Mouse (Mus musculus) left cerebral cortex, postnatal 14 days (tissue): ENCODE data around the gene Zfp423. TPM values are rescaled to one million over a fixed set of nuclear protein-coding genes. Genes with fewer than 3 reads are reported as not detected.
A peak's percentile ranks its signal among the peaks of the same experiment; 100 is the strongest.

Experiments used
- DNase-seq, 2 experiments: peaks; one replicate each; pipeline ENCODE4 v3.0.0; 2021 to 2022; ENCODE audit warnings: low spot score in 2 of 2, mixed read lengths in 1 of 2
- intact Hi-C: fragments of 180-260 bp; cut with DNase I; formaldehyde crosslinking; loops from one replicate; pipeline ENCODE4 v1.15.1; 2025
- total RNA-seq, 2 experiments: library from RNA; stranded (reverse); gene quantifications; 2 replicates each; pipeline ENCODE4 v1.2.3; 2021

Zfp423 gene
- total RNA-seq, 2 experiments from 2014 or later = 20.4 to 27.4 TPM

DNA sequence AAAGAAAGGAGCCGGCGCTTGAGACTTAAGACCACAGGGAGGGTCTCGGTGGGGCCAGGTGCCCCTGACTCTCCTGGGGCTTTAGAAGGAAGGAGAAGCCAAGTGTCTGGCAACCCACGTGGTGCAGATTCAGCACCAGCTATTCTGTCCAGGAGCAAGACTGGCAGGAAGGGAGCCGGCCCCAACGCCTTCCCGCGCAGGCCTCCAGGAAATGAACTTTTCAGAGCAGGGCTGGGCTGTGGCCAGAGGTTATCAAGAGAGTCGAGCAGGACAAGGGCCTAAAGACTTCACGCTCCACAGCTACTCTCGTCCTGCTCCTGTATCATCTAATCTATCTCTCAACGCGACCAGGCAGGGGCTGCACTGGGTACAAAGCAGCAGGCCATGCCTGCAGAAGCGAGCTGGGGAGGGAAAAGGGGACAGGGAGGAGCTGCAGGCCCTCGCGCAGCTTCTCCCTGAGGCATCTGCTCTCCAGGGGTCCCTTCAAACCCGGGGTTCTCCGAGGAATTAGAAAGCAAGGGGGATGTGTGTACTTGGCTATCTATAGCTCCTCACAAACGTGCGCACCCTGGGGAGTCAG is 1.4 kb downstream of the Zfp423 start:
- intact Hi-C loops = loop anchor here (5.0 to 10.0 kb wide), 2 partner anchors 61 to 123 kb away; no protein-coding TSS in a partner anchor

DNA sequence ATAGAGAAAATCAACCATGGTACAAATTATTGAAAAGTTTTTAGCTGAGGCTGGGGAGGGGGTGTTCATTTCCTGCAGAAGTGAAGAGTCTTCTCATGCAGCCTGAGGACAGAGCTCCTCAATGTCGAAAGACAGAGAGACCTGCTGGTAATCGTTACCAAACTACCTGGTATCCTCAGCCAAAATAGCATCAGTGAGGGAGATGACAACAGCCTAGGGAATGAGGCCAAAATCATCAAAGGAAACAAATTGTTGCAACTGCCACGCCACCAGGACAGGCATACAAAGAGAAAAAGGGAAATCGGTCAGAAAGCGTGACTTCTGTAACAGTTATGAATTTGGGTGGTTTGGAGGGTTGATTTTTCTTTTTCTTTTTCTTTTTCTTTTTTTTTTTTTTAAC is 3.4 kb downstream of the Zfp423 start:
- intact Hi-C loops = loop anchor here (5.0 to 10.0 kb wide), 2 partner anchors 59 to 121 kb away; no protein-coding TSS in a partner anchor
- no peak for DNase-seq

More for the DNA sequence above, 1.4 kb downstream of the Zfp423 start:
- no peak for DNase-seq

DNA sequence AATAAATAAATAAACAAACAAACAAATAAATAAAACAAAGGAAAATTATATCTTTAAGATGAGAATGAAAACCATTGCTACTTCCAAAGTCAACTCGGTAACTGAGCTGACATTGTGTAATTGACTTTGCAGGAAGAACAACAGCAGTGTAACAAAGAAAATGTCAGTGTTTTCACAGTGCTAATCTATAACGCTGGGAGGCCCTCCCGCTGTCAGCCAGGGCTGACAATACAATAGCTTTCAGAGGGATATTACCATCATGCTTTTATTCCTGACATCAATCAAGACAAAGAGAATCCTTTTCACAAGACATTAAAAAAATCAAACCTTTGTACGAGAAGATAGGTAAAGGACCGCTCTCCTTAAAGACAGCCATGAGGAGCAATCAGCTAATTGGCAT is 5.9 kb downstream of the Zfp423 start:
- DNase-seq = no peak
- intact Hi-C loops = loop anchor here (10.0 kb wide), 1 partner anchor 119 kb away; no protein-coding TSS in a partner anchor

DNA sequence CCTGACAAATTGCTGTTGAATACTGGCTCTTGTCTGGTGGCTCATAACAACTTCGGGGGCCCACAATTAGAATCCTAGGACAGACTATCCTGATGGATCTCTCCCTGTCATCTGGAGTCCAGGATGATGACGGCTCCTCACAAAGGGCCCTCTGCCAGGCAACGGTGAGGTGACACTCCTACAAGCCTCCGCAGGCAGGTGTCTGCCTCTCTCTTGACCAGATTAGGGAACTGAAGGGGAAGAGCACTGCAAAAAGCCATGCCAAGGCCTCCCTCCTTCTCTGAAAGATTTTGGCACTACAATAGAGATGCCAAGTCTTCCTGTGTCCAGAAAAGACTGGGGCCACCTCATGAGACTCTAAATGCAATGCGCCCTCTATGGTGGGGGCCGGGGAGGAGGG is 7.1 kb downstream of the Zfp423 start:
- intact Hi-C loops = loop anchor here (10.0 kb wide), 1 partner anchor 117 kb away; no protein-coding TSS in a partner anchor

DNA sequence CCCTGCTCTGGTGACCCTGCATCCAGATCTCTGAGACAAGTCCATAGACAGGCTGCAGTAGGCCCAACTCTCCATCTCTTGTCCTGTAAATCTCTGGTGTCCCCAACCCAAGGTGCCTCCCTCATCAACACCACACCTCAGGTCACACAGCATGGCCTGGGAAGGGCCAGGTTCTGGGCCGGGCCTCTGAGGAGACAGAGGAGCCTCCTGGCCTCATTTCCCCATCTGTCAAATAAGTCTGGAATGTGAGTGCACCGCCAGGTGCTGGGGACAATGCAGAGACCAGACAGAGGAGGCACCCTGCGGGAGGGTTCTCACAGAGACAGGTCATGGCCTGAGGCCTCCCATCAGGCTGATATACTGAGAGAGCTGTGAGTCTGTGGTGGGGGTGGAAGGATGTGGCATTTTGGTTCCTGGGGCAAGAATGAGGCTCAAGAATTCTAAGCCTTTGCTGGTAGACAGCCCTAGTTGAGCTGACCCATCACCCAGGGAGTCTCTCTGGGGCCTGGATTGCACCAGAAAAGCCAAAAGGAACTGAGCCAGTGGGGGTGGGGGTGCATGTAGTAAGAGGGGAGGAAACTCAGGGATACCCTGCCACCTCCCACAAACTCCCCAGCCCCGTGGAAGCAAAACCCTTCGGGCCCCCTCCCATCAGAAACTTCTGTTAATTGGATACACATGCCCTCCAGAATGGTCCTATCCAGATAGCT is 15.0 kb downstream of the Zfp423 start:
- intact Hi-C loops = no loop called here
- DNase-seq = no peak

More for the DNA sequence above, 7.1 kb downstream of the Zfp423 start:
- no peak for DNase-seq

DNA sequence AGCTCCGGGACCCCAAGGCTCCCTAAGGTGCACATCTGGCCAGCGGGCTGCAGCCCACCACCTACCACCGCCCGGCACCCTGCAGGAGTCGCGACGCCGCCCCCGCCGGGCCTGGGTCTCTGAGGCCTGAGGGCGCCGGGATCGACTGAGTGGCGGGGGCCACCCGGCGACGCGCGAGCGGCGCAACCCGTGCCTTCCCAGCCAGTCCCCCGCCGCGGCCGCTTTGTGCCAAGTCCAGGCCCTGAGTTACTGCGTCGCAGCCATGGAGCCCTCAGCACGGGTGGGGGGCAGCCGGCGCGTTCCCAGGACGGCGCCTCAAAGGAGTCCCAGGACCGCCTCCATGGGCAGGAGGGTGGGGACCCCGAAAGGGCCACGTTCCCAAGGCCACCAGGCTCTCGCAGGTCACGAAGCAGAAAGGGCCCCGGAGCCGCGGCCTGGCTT is 15.7 kb downstream of the Zfp423 start:
- intact Hi-C loops = no loop called here
- no peak for DNase-seq

DNA sequence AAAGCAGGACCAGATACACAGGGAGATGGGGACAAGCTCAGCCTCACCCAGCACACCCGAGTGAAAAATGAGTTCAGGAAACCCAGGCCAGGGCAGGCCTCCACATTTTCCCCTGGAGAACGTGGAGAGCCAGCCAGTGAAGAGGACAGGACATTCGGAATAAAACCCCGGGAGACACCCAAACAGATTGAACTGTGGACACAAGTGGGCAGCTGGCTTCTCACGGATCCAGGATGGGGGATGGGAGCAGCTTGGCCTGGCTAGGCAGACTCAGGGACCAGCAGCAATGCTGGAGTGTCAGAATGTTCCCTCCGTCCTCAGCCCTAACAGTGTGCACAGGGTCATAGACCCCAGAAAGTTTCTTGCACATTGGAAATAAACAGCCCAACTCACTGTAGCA is 18.7 kb downstream of the Zfp423 start:
- DNase-seq = no peak
- intact Hi-C loops = no loop called here

DNA sequence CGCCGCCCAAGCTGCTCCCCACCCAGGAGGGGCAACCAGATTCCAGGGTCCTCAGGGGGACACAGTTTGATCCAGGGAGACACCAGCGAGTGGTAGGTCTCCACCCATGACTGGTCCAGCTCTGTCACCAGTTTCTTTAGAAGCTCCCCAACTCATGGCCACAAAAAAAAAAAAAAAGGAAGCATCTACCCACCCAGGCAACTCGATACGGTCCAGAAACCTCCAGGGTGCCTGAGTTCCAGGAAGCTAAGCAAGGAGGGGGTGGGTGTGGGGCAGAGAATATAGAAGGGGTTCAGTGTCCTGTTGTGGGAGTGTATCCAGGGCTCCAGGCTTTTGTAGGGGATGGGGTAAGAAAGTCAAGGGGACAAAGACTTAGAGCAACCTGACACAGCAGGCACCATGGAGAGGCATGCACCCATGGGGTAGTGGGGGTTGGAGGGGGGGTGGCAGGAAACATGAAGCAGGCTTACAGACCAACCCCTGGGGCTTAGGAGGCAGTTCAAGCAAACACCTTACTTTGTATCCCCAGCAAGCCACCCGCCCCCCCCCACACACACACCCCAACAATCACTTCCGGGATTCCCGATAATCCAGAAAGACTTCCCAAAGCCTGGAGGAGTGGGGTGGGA is 20.0 kb downstream of the Zfp423 start:
- no peak for DNase-seq
- intact Hi-C loops = no loop called here

DNA sequence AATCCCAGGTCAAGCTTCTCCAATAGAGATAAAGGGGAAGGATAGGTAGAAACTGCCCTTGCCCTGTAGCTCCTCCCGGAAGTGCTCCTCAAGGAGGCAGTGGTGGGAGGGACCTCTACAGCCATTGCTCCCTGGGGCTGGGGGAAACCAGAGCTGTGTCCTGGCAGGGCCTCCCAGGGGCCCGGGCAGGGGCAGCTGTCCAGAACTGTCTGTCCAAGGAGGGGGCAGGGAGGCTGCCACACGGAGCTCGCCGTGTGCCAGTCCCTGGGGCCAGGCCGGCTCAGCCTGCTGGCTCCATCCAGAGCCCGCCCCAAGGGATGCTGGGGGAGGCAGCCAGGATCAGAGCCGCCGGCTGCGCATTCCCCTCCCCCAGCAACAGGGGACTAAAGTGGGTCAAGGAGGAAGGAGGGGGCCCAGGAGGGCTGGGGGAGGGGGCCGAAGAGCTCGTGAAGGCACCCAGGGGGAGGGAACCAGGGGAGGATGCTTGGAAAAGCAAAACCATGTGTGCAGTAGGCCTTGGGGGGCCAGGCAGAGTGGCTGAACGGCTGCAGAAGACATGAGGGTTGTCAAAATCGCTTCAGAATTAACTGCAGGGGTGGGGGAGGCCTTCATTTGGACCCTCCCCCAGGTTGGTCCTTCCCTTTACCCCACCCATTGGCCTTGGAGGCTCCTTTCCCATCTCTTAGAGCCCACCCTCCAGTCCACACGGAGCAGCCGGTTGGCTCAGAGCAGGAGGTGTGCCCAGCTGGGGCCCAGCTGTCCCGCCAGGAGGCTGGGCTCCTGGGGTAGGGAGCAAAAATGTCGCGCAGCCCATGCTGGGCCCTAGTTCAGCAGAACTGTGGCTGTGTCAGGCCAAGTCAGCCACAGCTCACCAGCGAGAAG is 20.8 kb downstream of the Zfp423 start:
- intact Hi-C loops = no loop called here
- DNase-seq = peak; percentile 59 to 68

DNA sequence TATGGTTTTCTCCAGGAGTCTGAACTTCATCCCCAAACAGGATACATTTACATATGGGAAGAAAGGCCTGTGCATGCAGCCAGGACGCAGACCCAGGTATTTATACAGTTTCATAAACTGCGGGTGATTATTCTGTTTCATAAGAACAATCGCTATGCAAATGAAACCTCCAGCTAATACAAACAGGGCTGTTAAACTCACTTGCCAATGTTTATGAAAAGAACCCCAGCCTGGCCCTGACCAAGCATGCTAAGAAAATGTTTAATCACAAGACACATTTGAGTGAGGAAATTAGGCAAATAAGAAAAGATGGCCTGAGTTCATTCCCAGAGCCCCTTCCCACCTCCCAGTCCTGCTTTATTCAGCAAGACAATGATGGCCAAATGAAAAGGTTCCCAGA is 22.2 kb downstream of the Zfp423 start:
- intact Hi-C loops = no loop called here
- DNase-seq = no peak

DNA sequence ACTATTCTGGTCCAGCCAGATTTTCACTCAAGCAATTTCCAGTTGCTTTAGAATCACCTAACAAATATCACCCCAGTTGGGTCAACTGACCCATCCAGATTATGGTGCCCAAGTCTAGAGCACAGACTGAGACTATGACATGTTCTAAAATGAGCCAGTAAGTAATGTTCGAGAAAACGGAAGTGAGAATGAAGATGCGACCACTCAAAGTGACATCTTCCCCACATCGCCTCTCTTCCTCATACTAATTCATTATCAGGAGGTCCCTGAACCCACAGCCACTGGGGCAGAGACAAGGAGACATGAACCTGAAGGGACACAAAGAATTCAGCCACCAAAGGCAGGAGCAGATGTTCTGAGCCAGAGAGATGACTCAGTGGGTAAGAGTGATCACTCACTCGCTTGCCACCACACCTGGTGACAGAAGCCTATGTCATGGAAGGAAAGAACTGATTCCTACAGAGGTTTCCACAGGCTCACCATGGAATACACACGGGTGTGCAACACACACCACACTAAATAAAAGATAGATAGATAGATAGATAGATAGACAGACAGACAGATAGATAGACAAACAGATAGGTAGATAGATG is 24.2 kb downstream of the Zfp423 start:
- intact Hi-C loops = no loop called here
- no peak for DNase-seq

DNA sequence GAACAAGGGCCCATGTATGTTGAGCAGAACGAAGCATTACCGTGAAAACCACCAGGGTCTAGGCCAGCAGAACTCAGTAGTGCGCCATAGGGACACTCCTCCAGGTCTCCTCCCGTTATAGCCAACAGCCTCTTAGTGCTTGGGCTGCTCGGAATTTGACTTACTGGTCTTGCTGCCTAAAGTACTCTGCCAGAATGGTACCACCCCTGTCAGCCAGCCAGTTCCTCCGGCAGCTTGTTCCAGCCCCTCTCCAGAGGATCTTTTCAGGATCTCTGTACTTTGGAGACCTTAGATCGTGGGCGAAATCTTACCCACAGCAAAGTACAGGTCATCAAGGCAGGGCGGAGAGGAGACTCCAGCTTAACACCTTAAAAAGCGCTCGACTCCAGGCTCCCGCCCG is 25.2 kb downstream of the Zfp423 start:
- no peak for DNase-seq
- intact Hi-C loops = no loop called here

DNA sequence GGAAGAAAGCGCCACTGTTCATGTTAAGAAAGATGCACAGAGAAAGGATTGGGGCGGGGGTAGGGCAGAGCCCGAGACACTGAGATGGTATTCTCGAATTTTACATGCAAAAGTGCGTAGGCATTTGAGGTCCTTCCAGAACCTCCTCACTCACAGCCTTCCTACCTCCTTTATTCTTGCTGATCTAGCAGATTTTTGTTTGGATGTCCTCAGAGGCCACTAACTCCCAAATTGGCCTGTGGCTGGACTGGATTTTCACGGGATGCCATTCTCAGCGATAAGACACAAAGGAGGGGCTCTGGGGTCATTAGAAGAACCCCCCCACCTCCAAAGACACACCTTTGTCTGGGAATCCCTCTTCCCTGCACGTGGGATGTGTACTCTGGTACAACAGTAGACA is 25.6 kb downstream of the Zfp423 start:
- no peak for DNase-seq
- intact Hi-C loops = no loop called here

DNA sequence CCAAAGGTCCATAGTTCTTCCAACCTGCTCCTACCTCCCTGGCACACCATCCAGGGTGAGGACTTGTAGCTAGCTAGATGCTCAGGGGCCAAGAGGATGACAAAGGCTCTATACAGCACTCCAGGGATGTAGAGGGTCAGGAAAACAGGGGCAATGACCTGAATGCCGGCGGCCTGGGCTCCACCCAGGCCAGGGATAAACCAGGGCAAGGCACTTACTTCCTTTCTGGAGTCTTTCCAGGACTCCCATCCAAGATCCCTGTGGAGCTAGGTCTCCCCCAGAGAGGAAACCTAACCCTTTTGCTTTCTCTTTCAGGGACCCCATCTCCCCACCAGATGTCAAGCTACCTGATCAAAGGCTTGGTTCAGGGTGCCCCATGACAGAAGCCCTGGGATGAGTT is 30.5 kb downstream of the Zfp423 start:
- intact Hi-C loops = no loop called here

DNA sequence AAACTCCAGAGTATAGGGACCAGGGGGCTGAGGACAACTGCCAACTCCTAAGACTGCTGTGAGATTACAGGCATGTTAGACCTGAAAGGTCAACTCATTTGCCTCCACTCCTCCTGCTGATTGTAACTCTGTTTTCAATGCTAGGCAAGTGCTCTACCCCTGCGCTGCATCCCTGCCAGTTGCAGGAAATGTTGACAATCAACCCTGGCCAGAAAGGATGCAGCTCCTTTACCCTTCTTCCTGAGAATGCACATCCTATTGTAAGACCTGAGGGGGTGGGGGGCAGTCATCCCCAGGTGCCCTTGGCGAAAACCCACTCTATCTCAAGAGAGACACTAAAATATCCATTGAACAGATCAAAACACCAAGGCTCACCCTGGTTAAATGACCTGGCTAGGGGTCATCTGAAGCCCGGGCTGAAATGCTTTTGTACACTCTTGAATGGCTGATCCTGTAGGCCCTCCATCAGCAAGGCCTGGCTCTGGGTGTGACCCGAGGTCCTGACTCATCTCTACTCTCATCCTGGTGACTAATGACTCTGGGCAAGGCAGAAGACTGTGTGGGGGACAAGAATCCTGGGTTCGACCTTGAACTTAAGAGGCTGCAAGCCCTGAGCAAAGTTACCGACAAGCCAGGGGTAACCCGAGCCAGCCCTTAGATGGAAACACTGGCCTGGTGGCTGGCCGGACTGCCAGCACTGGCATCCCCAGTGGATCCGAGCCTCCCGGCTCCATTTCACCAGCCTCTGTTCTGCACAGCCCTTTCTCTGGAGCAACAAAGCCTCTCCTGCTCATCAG is 32.2 kb downstream of the Zfp423 start:
- no peak for DNase-seq
- intact Hi-C loops = no loop called here

More for the DNA sequence above, 30.5 kb downstream of the Zfp423 start:
- no peak for DNase-seq

DNA sequence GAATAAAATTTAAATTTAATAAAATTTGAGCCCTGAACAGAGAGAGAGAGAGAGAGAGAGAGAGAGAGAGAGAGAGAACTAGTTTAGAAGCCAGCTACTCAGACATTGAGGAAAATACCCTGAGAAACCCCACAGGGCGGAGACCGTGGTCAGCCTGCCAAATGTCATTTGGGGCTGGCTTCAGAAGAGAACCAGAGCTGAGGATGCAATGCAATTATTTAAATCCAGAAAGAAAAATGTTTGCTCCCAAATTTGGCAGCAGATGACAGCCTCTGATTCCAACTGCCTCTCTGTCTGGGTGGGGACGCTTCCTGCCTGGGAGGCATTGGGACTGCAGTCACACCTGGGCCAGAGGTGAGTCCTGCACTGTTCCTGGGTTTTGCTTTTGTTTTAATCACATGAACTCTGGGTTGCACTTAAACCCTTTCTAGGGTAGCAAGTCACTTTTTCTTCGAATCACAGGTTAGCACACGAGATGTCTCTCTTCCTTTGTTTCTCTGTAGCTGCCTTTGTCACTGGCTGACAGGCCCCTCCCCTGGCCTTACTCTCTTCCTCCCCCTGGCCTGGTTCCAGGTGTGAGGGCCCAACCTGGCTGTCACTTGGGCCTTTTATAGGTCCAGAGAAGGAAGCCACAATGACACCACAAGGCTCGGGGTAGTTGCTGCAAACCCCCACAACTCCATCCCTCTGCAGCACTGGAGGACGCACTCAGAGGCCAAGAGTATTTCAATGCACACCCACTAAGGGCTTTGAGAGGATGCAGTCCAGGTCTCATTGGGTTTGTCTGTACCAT is 33.1 kb downstream of the Zfp423 start:
- intact Hi-C loops = no loop called here
- DNase-seq = no peak

DNA sequence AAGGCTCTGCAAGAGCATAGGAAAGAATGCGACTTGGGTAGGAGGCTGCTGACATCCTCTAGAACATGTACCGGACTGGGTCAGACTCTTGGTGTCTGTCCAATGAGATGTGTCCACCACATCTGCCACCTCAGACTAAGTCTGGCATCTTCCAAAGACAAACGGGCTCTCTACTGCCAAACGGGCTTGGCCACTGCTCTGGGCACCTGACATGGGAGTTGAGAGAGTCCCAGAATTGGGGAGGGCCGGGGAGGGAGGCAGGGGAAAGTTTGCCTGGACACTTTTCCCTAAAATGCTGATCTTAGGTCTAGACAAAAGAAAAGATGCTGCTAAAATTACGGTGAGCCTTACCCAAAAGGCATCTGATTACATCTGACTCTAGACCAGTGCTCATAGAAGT is 36.5 kb downstream of the Zfp423 start:
- intact Hi-C loops = no loop called here
- DNase-seq = no peak

DNA sequence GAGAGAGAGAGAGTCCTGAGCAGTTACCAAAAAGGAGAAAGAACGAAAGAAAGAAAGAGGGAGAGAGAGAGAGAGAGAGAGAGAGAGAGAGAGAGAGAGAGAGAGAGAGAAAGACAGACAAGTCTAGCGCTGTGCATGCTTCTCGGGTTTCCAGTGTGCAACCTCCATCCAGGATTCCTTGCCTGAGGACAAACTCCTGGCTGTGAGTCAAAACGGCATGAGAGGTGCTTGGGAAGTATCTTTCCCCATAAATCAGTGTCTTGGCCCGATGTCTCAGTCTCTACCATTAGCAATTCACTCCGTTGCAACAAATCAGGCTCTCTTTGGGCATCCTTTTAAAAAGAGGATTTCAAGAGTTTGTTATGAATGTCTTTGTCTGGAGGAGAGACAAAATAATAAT is 36.9 kb downstream of the Zfp423 start:
- intact Hi-C loops = no loop called here
- no peak for DNase-seq
